Mouse (Mus musculus) erythroblast, adult 5-6 weeks (primary cell): ENCODE results near the gene Gm20388. TPM values are rescaled to one million over a fixed set of nuclear protein-coding genes. Genes with fewer than 3 reads are reported as not detected.

Experiments used
- ATAC-seq: replicated peaks from 2 replicates; pipeline ENCODE4 v1.8.0; 2016; ENCODE audit warnings: moderate number of reproducible peaks, mild to moderate bottlenecking, moderate TSS enrichment, inconsistent platforms; ENCODE audit not compliant: poor library complexity, low FRiP score, severe bottlenecking
- total RNA-seq, 2 experiments: library from RNA; stranded (forward) in 1 of 2; stranded (reverse) in 1 of 2; fragments of 150-400 nt in 1 of 2; fragments of 200-764, 138-1000 nt in 1 of 2; gene quantifications; 2 replicates each; pipeline versions ENCODE4 v1.2.3 to v1.2.4; 2015 to 2017; ENCODE audit warnings: low replicate concordance in 2 of 2

The Gm20388 gene
- total RNA-seq, 2 experiments from 2014 or later = 2.9 to 7.8 TPM

DNA sequence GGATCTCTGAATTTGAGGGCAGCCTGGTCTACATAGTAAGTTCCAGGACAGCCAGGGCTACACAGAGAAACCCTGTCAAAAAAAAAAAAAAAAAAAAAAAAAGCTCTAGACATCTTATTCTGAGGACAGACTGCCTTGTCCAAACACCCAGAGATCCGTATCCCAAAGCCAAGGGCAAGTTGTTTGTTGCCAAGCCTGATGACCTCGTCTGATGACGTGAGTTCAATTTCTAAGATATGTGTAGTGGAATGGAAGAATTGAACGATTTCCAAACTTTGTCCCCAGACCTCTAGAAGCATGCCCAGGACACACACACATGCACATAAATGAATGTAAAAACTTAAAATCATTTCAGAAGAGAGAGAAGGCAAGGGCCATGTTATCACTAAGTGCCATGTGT is 155.6 kb downstream of the Gm20388 start:
- ATAC-seq = no peak

DNA sequence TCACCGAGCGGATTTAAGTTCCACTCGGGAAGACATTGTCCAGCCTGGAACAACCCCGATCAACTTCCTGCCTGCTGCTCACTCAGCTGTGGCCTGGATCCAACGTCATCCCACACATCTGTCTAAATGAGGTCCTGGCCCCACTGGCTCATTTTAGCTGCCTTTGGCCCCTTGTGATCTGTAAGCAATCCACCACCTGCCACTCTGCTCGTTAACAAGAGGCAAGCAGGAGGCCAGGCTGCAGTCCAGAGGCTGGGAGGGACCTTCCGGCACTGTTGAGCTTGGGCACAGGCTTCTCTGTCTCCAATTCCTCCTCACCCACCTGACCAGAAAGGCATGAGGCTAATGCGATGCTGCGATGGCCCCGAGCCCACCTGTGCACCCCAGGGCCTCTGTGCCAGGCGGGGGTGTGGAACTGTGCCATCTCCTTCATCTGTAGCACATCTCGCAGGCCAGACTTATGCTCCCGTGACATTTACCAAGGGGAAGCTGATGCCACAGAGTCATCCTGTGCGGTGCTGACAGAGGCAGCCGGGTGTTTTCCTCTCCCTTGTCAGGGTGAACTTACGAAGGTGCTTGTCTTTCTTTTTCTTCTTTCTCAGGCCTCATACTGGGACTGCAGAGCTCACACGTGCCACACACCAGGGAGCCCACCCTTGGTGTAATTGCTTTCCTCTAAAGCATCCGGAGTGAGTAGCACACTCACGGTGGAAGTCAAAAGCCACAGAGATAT is 157.5 kb downstream of the Gm20388 start:
- ATAC-seq = no peak

DNA sequence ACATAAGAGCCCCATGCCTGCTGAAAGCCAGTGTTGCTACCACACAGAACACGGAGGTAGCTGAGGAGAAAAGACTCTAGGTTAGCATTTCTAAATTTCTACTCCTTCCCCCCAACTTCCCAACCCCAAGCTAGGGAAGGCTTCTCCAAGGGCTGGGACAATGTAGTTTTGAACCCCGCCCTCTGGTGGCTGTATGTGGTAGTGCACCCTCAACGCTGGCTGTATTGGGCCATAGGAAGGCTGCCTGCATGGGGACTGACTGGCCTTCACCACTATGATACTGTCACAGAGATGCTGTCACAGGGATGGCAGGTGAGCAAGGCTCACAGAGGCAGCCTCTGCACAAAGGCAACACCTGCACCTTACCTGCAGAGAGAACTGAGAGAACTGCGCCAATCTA is 161.0 kb downstream of the Gm20388 start:
- peak; percentile 82 for ATAC-seq

DNA sequence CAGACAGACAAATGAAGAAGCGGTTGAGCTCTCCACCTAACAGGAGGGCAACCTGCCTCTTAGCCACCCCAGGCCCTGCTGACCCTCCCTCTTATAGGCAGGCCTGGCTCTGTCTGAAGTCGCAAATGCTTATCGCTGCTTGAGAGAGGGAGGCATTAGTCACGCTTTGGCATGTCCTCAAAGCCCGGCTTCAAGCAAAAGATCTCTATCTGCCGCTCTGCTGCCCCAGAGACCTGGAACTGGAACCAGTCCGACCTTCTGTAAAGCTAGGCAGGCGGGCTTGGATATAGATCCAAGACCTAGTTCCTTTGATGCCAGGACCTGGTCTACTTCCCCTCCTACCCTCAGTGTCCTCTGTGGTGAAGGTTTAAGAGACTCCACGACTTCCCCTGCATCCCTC is 161.6 kb downstream of the Gm20388 start:
- ATAC-seq = no peak

GRCm38 (mm10) chr8:120072827-120073226 is 162.2 kb downstream of the Gm20388 start:
- ATAC-seq = no peak

GRCm38 (mm10) chr8:120074516-120074915 is 163.9 kb downstream of the Gm20388 start:
- ATAC-seq = no peak

GRCm38 (mm10) chr8:120075347-120075746 is 164.7 kb downstream of the Gm20388 start:
- ATAC-seq = no peak

DNA sequence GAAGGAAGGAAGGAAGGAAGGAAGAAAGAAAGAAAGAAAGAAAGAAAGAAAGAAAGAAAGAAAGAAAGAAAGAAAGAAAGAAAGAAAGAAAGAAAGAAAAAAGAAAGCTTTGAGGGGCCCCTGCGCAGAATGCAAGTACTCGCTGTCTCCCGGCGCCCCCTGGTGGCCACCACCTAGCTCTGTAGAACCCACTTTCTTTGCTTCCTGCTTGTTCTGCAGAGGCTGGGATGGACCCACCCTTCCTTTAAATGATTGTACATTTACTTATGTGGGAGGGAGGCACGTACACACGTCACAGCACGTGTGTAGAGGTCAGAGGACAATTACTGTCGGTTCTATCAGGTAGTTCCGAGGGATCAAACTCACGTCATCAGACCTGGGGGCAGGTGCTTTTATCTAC is 167.4 kb downstream of the Gm20388 start:
- ATAC-seq = 0 out of 2 replicates have a peak, but pooled peaks have one; percentile 61

GRCm38 (mm10) chr8:120079361-120079760 is 168.7 kb downstream of the Gm20388 start:
- ATAC-seq = no peak

DNA sequence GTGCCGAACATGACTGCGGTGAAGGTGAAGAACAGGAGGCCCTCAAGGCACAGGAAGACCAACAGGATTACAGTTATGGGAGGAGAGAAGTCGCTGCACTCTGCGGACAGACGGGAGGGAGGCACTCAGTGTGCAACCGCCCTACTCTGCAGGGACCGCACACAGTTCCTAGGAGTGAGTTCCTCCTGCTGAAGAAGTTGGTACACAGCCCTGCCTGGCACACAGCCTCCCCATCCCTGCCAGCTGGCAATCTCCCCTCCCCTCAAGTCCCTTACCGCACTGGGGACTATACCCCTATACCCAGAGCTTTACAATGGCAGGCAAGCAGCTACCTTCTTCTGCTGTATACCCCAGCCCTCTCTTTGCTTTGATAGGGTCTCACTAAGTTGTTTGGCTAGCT is 172.6 kb downstream of the Gm20388 start:
- no peak for ATAC-seq

- no peak for ATAC-seq
Observed at GRCm38 (mm10) chr8:120084783-120085182, 174.1 kb downstream of the Gm20388 start.

- no peak for ATAC-seq
Observed at GRCm38 (mm10) chr8:120089511-120089910, 178.9 kb downstream of the Gm20388 start.

DNA sequence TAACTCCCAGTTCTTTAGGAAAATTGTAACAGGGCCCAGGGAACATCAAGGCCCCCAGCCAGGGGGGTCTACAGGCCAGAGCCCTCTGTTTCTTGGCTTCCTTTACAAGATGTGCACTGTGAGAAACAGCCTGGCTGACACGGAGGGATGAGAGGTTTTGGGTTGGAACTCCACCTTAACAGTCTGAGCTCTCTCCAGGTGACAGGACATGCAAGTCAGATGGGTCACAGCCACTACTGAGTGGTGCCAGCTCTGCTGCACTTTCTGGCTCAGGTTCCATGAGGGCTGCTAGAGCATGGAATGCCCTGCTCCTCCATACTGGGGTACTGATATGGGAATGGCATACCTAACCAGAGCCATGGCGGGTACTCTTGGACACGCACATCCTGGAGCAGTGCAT is 180.4 kb downstream of the Gm20388 start:
- ATAC-seq = no peak

DNA sequence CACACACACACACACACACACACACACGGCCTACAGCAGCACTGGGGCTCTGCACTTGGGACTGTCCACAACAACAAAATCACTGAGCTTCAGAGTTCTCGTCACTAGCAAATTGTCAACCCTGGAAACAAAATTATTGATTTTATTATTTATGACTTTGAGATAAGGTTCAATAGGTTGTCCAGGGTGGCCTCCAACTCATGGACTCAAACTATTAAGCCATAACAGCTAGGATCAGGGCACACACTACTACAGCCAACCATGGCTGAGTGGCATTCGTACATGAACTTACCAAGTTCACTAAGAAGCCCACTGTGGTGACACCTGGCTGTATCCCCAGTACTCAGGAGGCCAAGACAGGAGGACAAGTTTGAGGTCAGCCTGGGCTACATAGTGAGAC is 182.5 kb downstream of the Gm20388 start:
- ATAC-seq = no peak

DNA sequence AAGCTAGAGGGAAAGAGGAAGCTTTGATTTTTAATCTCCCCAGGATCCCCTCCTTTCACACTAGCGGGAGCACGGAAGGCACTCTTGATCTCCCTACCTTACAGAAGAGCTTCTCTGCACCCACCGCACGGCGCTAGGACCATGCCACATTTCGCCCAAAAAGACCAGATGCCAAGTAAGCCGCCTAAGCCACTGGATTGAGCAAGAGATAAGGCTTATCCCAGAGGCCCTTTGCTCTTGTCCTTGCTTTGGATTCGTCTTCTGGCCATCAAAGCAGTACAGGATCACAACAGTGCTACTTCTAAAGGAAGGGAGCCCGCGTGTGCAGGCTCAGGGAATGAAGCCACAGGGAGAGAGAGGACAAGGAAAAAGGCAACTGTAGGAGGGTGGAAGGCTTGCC is 184.2 kb downstream of the Gm20388 start:
- ATAC-seq = no peak

DNA sequence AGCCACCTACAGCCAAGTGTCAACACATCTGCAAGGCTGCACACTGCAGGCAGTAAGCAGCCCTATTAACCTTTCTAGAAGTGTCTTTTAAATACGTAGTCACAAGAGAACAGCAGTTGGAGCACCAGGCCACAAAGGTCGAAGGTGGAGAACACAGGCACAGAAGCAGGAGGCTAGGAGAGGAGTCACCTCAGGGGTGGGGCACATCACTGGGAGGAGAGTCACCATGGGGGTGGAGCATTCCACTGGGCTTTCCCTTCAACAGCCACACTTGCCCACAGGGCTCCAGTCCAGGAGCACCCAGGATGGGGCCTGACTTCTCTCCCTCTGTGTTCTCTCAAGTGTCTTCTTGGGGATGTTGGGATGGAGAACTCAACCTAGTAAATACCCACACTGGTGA is 185.8 kb downstream of the Gm20388 start:
- no peak for ATAC-seq

DNA sequence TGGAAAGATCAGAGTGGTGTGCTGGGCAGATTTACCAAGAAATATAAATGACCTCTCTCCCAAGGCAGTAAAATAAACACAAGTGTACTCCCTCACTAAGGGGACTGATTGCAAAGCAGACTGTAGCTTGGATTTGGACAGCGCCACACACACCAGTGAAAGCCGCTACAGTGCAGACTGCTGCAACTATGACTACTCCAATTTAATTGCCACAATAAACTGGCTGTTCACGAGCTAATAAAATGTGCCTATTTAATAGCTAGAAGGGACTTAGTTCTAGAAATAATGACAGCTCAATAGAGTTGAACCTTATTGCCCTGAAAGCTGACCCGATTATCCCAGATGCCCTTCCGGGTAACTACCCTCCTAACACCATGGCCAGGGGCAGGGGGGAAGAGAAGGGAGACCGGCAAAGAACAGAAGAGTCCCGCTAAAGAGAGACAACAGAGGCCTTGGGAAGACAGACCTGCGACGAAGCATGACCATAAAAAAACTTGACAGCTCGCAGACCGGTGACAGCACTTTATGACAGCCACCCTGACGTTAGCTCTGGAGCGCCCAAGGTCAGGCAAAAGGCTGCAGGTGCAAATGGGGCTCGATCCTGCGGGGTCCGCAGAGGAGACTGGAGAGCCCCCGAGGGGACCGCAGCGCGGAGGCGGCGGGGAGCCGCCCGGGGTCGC is 189.9 kb downstream of the Gm20388 start:
- ATAC-seq = 0 out of 2 replicates have a peak, but pooled peaks have one; percentile 12

GRCm38 (mm10) chr8:120101068-120101972 is 190.7 kb downstream of the Gm20388 start, which contains the start of gene Zdhhc7:
TSS of gene Zdhhc7 (minus strand) at chr8:120101482.
- ATAC-seq = peak; percentile 63

- no peak for ATAC-seq
Observed at GRCm38 (mm10) chr8:120103916-120104315, 193.3 kb downstream of the Gm20388 start.

DNA sequence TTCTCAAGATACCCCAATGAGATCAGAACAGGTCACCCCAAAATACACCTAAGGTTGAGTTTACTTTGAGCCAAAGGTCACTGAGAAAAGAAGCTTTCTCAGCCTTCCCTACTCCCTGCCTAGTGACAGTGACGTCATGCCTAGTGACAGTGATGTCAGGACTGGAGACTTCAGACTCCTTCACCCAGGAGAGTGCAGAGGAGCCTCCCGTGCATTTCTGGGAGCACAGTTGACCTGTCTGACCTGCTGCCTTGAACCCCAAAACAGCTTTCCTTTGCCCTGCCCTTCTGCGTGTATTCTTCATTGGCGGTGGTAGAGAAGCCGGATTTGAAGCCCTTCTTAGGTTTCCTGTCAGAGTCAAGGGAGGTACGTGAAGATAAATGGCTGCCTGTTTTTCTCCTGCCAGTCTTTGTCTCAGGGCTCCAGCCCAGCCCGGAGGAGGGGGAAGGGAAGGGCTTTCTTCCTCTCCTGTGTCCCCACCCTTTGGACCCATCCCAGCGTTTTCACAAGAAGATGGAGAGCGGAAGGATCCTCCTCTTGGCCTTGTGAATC is 194.2 kb downstream of the Gm20388 start:
- ATAC-seq = no peak
